Mouse (Mus musculus) mammary gland, adult 2 months (tissue): ENCODE results near the gene Prrc2b. TPM values are rescaled to one million over a fixed set of nuclear protein-coding genes. Genes with fewer than 3 reads are reported as not detected.

ENCODE experiments used
- polyA plus RNA-seq: library from polyadenylated mRNA; depleted of rRNA; stranded (reverse); fragments of >200 nt; gene quantifications from 2 replicates; pipeline ENCODE4 v1.2.3, GENCODE M21; 2012; ENCODE audit warnings: low replicate concordance; rRNA removed

Gene Prrc2b
- polyA plus RNA-seq = 48.9 and 76.3 TPM in 2 replicates

GRCm38 (mm10) chr2:32150924-32151659 lies at the start of gene Prrc2b:
TSS of gene Prrc2b (plus strand) at chr2:32151082.

GRCm38 (mm10) chr2:32235886-32236759 lies 85.2 kb downstream of the Prrc2b start, which contains the start of gene Pomt1:
TSS of gene Pomt1 (plus strand) at chr2:32236590.

GRCm38 (mm10) chr2:32259657-32260417 lies 109.0 kb downstream of the Prrc2b start, which contains the start of gene Uck1:
TSS of gene Uck1 (minus strand) at chr2:32260159.

Other genes with a start within 250 kb of the Prrc2b start
- 13.9 and 14.7 TPM in 2 replicates for gene Aif1l, start 200.9 kb upstream of the Prrc2b start, polyA plus RNA-seq
- 34.5 and 37.3 TPM in 2 replicates for gene Nup214, start 176.6 kb upstream of the Prrc2b start, polyA plus RNA-seq
- 19.5 and 37.4 TPM in 2 replicates for gene Fam78a, start 66.2 kb upstream of the Prrc2b start, polyA plus RNA-seq
- 10.3 and 77.3 TPM in 2 replicates for gene Plpp7, start 55.6 kb upstream of the Prrc2b start, polyA plus RNA-seq
- 42.2 and 44.4 TPM in 2 replicates for gene Pomt1, start 85.5 kb downstream of the Prrc2b start, polyA plus RNA-seq
- gene Uck1, start 109.1 kb downstream of the Prrc2b start, polyA plus RNA-seq = 223 and 258 TPM in 2 replicates
- 30.7 and 36.5 TPM in 2 replicates for gene Golga2, start 136.3 kb downstream of the Prrc2b start, polyA plus RNA-seq
- 142 and 186 TPM in 2 replicates for gene Swi5, start 137.0 kb downstream of the Prrc2b start, polyA plus RNA-seq
- gene Ciz1, start 201.2 kb downstream of the Prrc2b start, polyA plus RNA-seq = 264 and 330 TPM in 2 replicates
- 120 and 279 TPM in 2 replicates for gene Dnm1, start 202.3 kb downstream of the Prrc2b start, polyA plus RNA-seq
- 333 and 396 TPM in 2 replicates for gene 1110008P14Rik, start 230.9 kb downstream of the Prrc2b start, polyA plus RNA-seq
- 199 and 205 TPM in 2 replicates for gene Lcn2, start 237.2 kb downstream of the Prrc2b start, polyA plus RNA-seq
- gene Ptges2, start 244.8 kb downstream of the Prrc2b start, polyA plus RNA-seq = 34.1 and 62.0 TPM in 2 replicates